Mouse (Mus musculus) heart, adult 8-10 months (tissue): ENCODE measurements at regions not wholly inside any gene's neighbourhood (a gene's known extent, or its start where the extent isn't known, plus 50 kb on each side); places are given as distances from the start of the nearest gene placed in this dataset.
"Not testable (repeated sequence)": the region's sequence is repeated elsewhere in the genome, so short reads cannot be mapped to it uniquely, and the experiment has no call there.

Source experiments
- DNase-seq: peaks from one replicate; pipeline ENCODE4 v3.0.0; 2022; ENCODE audit warnings: low spot score

- DNase-seq = no peak
These were observed 213.2 kb upstream of the Stxbp6 start for GRCm38 (mm10) chr12:45287759-45288158.

GRCm38 (mm10) chr12:45256309-45256708 lies 181.8 kb upstream of the Stxbp6 start:
- no peak for DNase-seq

- no peak for DNase-seq
These were observed 136.6 kb upstream of the Stxbp6 start for GRCm38 (mm10) chr12:45211131-45211530.

- DNase-seq = no peak
These were observed 120.9 kb upstream of the Stxbp6 start for GRCm38 (mm10) chr12:45195304-45195920.

GRCm38 (mm10) chr12:45187149-45187548 lies 112.6 kb upstream of the Stxbp6 start:
- DNase-seq = peak; percentile 25

- DNase-seq = no peak
These were observed 110.0 kb upstream of the Stxbp6 start for GRCm38 (mm10) chr12:45184510-45184909.

GRCm38 (mm10) chr12:45177454-45177853 lies 102.9 kb upstream of the Stxbp6 start:
- no peak for DNase-seq

GRCm38 (mm10) chr12:45175259-45175658 lies 100.8 kb upstream of the Stxbp6 start:
- DNase-seq = not testable (repeated sequence)

- peak; percentile 55 for DNase-seq
These were observed 97.6 kb upstream of the Stxbp6 start for GRCm38 (mm10) chr12:45171927-45172642.

- peak; percentile 31 for DNase-seq
These were observed 87.5 kb upstream of the Stxbp6 start for GRCm38 (mm10) chr12:45162011-45162410.

- DNase-seq = not testable (repeated sequence)
These were observed 87.1 kb upstream of the Stxbp6 start for GRCm38 (mm10) chr12:45161581-45161980.

- no peak for DNase-seq
These were observed 84.5 kb upstream of the Stxbp6 start for GRCm38 (mm10) chr12:45158986-45159385.

GRCm38 (mm10) chr12:45137438-45138018 lies 63.0 kb upstream of the Stxbp6 start:
- no peak for DNase-seq

GRCm38 (mm10) chr12:45133415-45133814 lies 58.9 kb upstream of the Stxbp6 start:
- DNase-seq = no peak

GRCm38 (mm10) chr12:45131139-45131538 lies 56.6 kb upstream of the Stxbp6 start:
- no peak for DNase-seq

GRCm38 (mm10) chr12:45125866-45126265 lies 51.4 kb upstream of the Stxbp6 start:
- DNase-seq = no peak
